Mouse (Mus musculus) testis, adult 2 months (tissue): ENCODE measurements around the gene Fam89a.

Experiments used
- CTCF ChIP-seq: fragments of 200-500 bp; IDR thresholded peaks from 2 replicates; pipeline ENCODE4 v1.5.1; 2012; ENCODE audit warnings: low read depth, mild to moderate bottlenecking, inconsistent platforms, low read length, moderate library complexity; ENCODE audit not compliant: control insufficient read depth, insufficient read depth, insufficient replicate concordance
- POLR2A ChIP-seq: fragments of 200-500 bp; IDR thresholded peaks from 2 replicates; pipeline ENCODE4 v1.6.1; 2012; ENCODE audit warnings: low read depth, mild to moderate bottlenecking, inconsistent platforms, low read length, moderate library complexity; ENCODE audit not compliant: control insufficient read depth

DNA sequence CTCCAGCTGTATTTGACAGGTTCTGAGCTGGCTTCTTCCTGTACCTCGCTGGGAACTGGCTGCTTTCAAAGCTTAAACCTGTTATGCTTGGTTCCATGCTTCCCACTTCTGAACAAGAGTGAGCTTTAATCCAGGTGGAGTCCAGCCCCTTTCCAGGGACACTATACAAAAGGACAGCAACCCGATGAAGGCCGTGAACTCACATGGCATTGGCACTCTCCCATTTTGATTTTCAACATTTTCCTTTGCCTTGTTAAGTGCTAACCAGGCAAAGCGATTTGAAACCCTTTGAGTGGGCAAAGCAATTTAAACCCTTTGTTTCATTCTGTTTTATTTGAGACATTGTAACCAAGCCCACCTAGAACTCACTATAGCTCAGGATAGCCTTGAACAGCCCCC lies 3.2 kb upstream of the Fam89a start:
- TF ChIP-seq CTCF (no peak), POLR2A (no peak)
